Mouse (Mus musculus): ENCODE results near the gene Ciita. TPM values are rescaled to one million over a fixed set of nuclear protein-coding genes. Genes with fewer than 3 reads are reported as not detected.

Gene Ciita
- polyA plus RNA-seq, 1 experiment = 82.2 TPM

DNA sequence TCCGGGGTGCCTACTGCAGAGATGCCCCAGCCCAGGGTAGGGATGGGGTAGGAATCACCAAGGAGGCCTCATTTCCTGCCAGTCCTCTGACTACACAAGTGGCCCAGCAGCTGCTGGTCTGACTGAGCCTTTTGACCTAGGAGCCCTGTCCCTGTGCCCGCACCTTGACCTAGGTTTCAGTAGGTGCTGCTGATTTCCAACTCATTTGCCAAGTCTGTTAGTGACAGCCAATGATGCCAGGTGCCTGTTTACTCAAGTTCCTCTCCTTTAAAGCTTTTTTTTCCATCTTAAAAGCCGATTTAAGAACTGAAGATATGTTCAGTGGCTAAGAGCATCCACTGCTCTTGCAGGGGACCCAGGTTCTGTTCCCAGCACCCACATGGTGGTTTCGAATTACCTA, 53.9 kb downstream of the Ciita start:
- no peaks in the 10 kb centered on the region for H3K27me3 ChIP-seq (ENCODE audit: control insufficient read depth, insufficient read depth, low read length)
- no peak overlapping the region for H3K4me3 ChIP-seq (ENCODE audit: extremely low read depth, insufficient read depth, insufficient read length)
- no peak for DNase-seq (ENCODE audit: low read depth in 1 of 2, low spot score in 2 of 2)
- no peak overlapping the region for H3K27ac ChIP-seq (ENCODE audit: insufficient read depth, low read length)
- 91% methylated on average over 4 of the region's 4 CpGs for WGBS
- TF ChIP-seq POLR2A (IDR thresholded peaks at IDR 0.05; ENCODE audit: low read depth, low read length) (no peak), CTCF (IDR thresholded peaks at IDR 0.05; ENCODE audit: extremely low read depth, insufficient read depth, insufficient read length, insufficient replicate concordance) (no peak)
- H3K4me1 ChIP-seq (ENCODE audit: control insufficient read depth, insufficient read depth, insufficient read length) = 0 out of 2 replicates have a peak, but pooled peaks cover 2% of the 10 kb centered on the region
- peaks cover 19% of the 10 kb centered on the region for H3K36me3 ChIP-seq (ENCODE audit: control insufficient read depth, insufficient read depth, low read length)

DNA sequence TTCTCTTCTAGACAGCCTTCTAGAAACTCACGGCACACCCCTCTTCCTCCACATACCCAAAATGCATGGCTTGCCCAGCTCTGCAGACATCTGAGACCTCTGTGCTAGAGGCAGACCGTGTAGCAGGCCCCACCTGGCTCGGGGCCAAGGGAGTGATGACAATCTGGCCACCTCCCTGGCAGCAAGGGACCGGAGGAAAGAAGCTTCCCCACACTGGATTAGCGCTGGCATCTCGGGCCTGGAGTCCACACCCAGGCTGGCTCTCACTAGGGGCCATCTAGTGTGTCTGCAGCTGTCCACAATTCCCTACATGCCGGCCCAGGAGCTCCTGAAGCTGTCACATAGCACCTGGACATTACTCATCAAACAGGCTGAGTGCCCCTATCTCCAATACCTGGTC, 54.7 kb downstream of the Ciita start:
- no peaks in the 10 kb centered on the region for H3K27me3 ChIP-seq (ENCODE audit: control insufficient read depth, insufficient read depth, low read length)
- no peak overlapping the region for H3K27ac ChIP-seq (ENCODE audit: insufficient read depth, low read length)
- TF ChIP-seq POLR2A (IDR thresholded peaks at IDR 0.05; ENCODE audit: low read depth, low read length) = no peak
- no peak for TF ChIP-seq CTCF (IDR thresholded peaks at IDR 0.05; ENCODE audit: extremely low read depth, insufficient read depth, insufficient read length, insufficient replicate concordance)
- DNase-seq (ENCODE audit: low read depth in 1 of 2, low spot score in 2 of 2) = no peak
- peaks cover 2% of the 10 kb centered on the region; the same call in 1 of the 2 replicates for H3K4me1 ChIP-seq (ENCODE audit: control insufficient read depth, insufficient read depth, insufficient read length)
- H3K36me3 ChIP-seq (ENCODE audit: control insufficient read depth, insufficient read depth, low read length) = peaks cover 19% of the 10 kb centered on the region
- WGBS = 85% methylated on average over 7 of the region's 7 CpGs
- H3K4me3 ChIP-seq (ENCODE audit: extremely low read depth, insufficient read depth, insufficient read length) = no peak overlapping the region

DNA sequence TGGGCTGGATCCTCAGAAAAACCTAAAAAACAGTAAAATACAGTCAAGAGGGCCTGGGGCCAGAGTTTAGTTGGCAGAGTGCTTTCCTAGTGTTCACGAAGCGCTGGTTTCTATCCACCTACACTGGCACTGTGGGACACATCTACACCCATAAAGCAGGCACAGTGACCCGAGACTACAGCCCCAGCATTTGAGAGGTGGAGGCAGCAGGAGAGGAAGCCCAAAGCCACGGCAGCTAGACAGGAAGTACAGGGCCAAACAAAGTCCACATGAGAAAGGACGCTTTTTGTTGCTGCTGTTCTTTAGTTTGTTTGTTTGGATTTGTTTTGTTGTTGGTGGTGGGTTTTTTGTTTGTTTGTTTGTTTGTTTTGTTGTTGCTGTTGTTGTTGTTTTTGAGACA, 56.5 kb downstream of the Ciita start:
- H3K36me3 ChIP-seq (ENCODE audit: control insufficient read depth, insufficient read depth, low read length) = peaks cover 8% of the 10 kb centered on the region

GRCm38 (mm10) chr16:10536961-10537360, 57.1 kb downstream of the Ciita start:
- Histone ChIP-seq H3K36me3 (ENCODE audit: control insufficient read depth, insufficient read depth, low read length) (peaks cover 3% of the 10 kb centered on the region), H3K4me3 (ENCODE audit: extremely low read depth, insufficient read depth, insufficient read length) (no peak overlapping the region), H3K4me1 (ENCODE audit: control insufficient read depth, insufficient read depth, insufficient read length) (peaks cover 8% of the 10 kb centered on the region; the same call in 1 of the 2 replicates), H3K27me3 (ENCODE audit: control insufficient read depth, insufficient read depth, low read length) (no peaks in the 10 kb centered on the region), H3K27ac (ENCODE audit: insufficient read depth, low read length) (no peak overlapping the region)
- TF ChIP-seq POLR2A (IDR thresholded peaks at IDR 0.05; ENCODE audit: low read depth, low read length) (no peak), CTCF (IDR thresholded peaks at IDR 0.05; ENCODE audit: extremely low read depth, insufficient read depth, insufficient read length, insufficient replicate concordance) (no peak)
- WGBS = 90% methylated on average over 3 of the region's 3 CpGs
- no peak for DNase-seq (ENCODE audit: low read depth in 1 of 2, low spot score in 2 of 2)

More for the DNA sequence above, 56.5 kb downstream of the Ciita start:
- peak in 1 of 2 experiments; percentile 53 for DNase-seq (ENCODE audit: low read depth in 1 of 2, low spot score in 2 of 2)
- Histone ChIP-seq H3K27ac (ENCODE audit: insufficient read depth, low read length) (no peak overlapping the region), H3K4me3 (ENCODE audit: extremely low read depth, insufficient read depth, insufficient read length) (no peak overlapping the region), H3K4me1 (ENCODE audit: control insufficient read depth, insufficient read depth, insufficient read length) (peaks cover 8% of the 10 kb centered on the region; the same call in 1 of the 2 replicates), H3K27me3 (ENCODE audit: control insufficient read depth, insufficient read depth, low read length) (no peaks in the 10 kb centered on the region)
- TF ChIP-seq POLR2A (IDR thresholded peaks at IDR 0.05; ENCODE audit: low read depth, low read length) = no peak
- no peak for TF ChIP-seq CTCF (IDR thresholded peaks at IDR 0.05; ENCODE audit: extremely low read depth, insufficient read depth, insufficient read length, insufficient replicate concordance)
- 40% methylated on average over 5 of the region's 5 CpGs for WGBS

- DNase-seq (ENCODE audit: low read depth in 1 of 2, low spot score in 2 of 2) = no peak
Observed at GRCm38 (mm10) chr16:10540763-10541597, 61.1 kb downstream of the Ciita start.

GRCm38 (mm10) chr16:10541598-10541930, 61.7 kb downstream of the Ciita start:
- Histone ChIP-seq H3K27ac (ENCODE audit: insufficient read depth, low read length) (peak overlapping the region; percentile 25; the same call in 1 of the 2 replicates), H3K4me3 (ENCODE audit: extremely low read depth, insufficient read depth, insufficient read length) (peak overlapping the region; percentile 73; the same call in 1 of the 2 replicates), H3K36me3 (ENCODE audit: control insufficient read depth, insufficient read depth, low read length) (no peaks in the 10 kb centered on the region), H3K4me1 (ENCODE audit: control insufficient read depth, insufficient read depth, insufficient read length) (peaks cover 9% of the 10 kb centered on the region; the same call in 1 of the 2 replicates), H3K27me3 (ENCODE audit: control insufficient read depth, insufficient read depth, low read length) (no peaks in the 10 kb centered on the region)
- no peak for DNase-seq (ENCODE audit: low read depth in 1 of 2, low spot score in 2 of 2)
- WGBS = 25% methylated on average over 7 of the region's 7 CpGs
- no peak for TF ChIP-seq POLR2A (IDR thresholded peaks at IDR 0.05; ENCODE audit: low read depth, low read length)
- no peak for TF ChIP-seq CTCF (IDR thresholded peaks at IDR 0.05; ENCODE audit: extremely low read depth, insufficient read depth, insufficient read length, insufficient replicate concordance)

More at GRCm38 (mm10) chr16:10540763-10541597, 61.1 kb downstream of the Ciita start:
- Histone ChIP-seq H3K27ac (ENCODE audit: insufficient read depth, low read length) (no peak overlapping the region), H3K27me3 (ENCODE audit: control insufficient read depth, insufficient read depth, low read length) (no peaks in the 10 kb centered on the region), H3K4me3 (ENCODE audit: extremely low read depth, insufficient read depth, insufficient read length) (peak overlapping the region; percentile 73), H3K4me1 (ENCODE audit: control insufficient read depth, insufficient read depth, insufficient read length) (peaks cover 11% of the 10 kb centered on the region; the same call in 1 of the 2 replicates), H3K36me3 (ENCODE audit: control insufficient read depth, insufficient read depth, low read length) (no peaks in the 10 kb centered on the region)
- TF ChIP-seq CTCF (IDR thresholded peaks at IDR 0.05; ENCODE audit: extremely low read depth, insufficient read depth, insufficient read length, insufficient replicate concordance) (no peak), POLR2A (IDR thresholded peaks at IDR 0.05; ENCODE audit: low read depth, low read length) (no peak)
- 67% methylated on average over 16 of the region's 16 CpGs for WGBS

GRCm38 (mm10) chr16:10542266-10542665, 62.4 kb downstream of the Ciita start:
- Histone ChIP-seq H3K27me3 (ENCODE audit: control insufficient read depth, insufficient read depth, low read length) (no peaks in the 10 kb centered on the region), H3K27ac (ENCODE audit: insufficient read depth, low read length) (peak overlapping the region; percentile 73), H3K4me1 (ENCODE audit: control insufficient read depth, insufficient read depth, insufficient read length) (peaks cover 9% of the 10 kb centered on the region; the same call in 1 of the 2 replicates), H3K4me3 (ENCODE audit: extremely low read depth, insufficient read depth, insufficient read length) (peak overlapping the region; percentile 73), H3K36me3 (ENCODE audit: control insufficient read depth, insufficient read depth, low read length) (no peaks in the 10 kb centered on the region)
- no peak for DNase-seq (ENCODE audit: low read depth in 1 of 2, low spot score in 2 of 2)
- 7% methylated on average over 21 of the region's 22 CpGs for WGBS
- TF ChIP-seq CTCF (IDR thresholded peaks at IDR 0.05; ENCODE audit: extremely low read depth, insufficient read depth, insufficient read length, insufficient replicate concordance) (no peak), POLR2A (IDR thresholded peaks at IDR 0.05; ENCODE audit: low read depth, low read length) (no peak)
